10 mouse cellular contexts compared by ENCODE assay signal in genomic region chr17:46725273-46725672, GRCm38 (mm10). TPM values are rescaled to one million over a fixed set of nuclear protein-coding genes. Genes with fewer than 3 reads are reported as not detected.
DNase-seq lines count a peak whose midpoint lies in the region; ATAC-seq lines count a peak whose summit lies in the region.
"Had no signal": no experiment of that assay in that cellular context is flagged by ENCODE, and none has a peak within 500 bp of the region (broad histone marks: within the 10 kb centered on the region; RNA-seq: fewer than 3 reads in every experiment).

No protein-coding gene starts in this region.

- ATAC-seq in midbrain, embryonic 11.5 days (ENCODE audit: low FRiP score) = peak; percentile 54; the same call in 1 of the 2 replicates
- no peak for ATAC-seq in midbrain, embryonic 16.5 days
- 0 out of 2 replicates have a peak, but pooled peaks have one; percentile 23 for ATAC-seq in forebrain, embryonic 14.5 days

- DNase-seq in adrenal gland, postnatal 14 days = peak; percentile 58
- DNase-seq in adrenal gland, postnatal 36 days = no peak
- peak; percentile 82 for DNase-seq in midbrain, embryonic 11.5 days (ENCODE audit: low spot score, missing footprints)
- peak; percentile 58 for DNase-seq in forebrain, embryonic 14.5 days (ENCODE audit: low spot score)
- peak; percentile 54 for DNase-seq in mesoderm, embryonic 11.5 days (ENCODE audit: low read depth, low spot score)
- DNase-seq in urinary bladder, postnatal 36 days (ENCODE audit: low spot score in 2 of 2) = no peak
- DNase-seq in adrenal gland, postnatal 25 days = no peak

- H3K27ac ChIP-seq in midbrain, embryonic 11.5 days (ENCODE audit: low read depth, low read length) = no peak overlapping the region
- no peak overlapping the region for H3K27ac ChIP-seq in midbrain, embryonic 16.5 days (ENCODE audit: low read length)
- no peak overlapping the region for H3K27ac ChIP-seq in forebrain, embryonic 14.5 days (ENCODE audit: low read depth, low read length)
- H3K27ac ChIP-seq: stomach, embryonic 15.5 days had no signal

- H3K36me3 ChIP-seq in midbrain, embryonic 11.5 days (ENCODE audit: control insufficient read depth, insufficient read depth, low read length) = no peaks in the 10 kb centered on the region
- H3K36me3 ChIP-seq in midbrain, embryonic 16.5 days (ENCODE audit: control insufficient read depth, insufficient read depth, low read length) = peaks cover 6% of the 10 kb centered on the region; the same call in 1 of the 2 replicates
- peaks cover 22% of the 10 kb centered on the region for H3K36me3 ChIP-seq in forebrain, embryonic 14.5 days (ENCODE audit: control insufficient read depth, insufficient read depth, low read length)

- no peak overlapping the region for H3K4me3 ChIP-seq in midbrain, embryonic 11.5 days (ENCODE audit: low read depth, low read length)
- no peak overlapping the region for H3K4me3 ChIP-seq in midbrain, embryonic 16.5 days (ENCODE audit: low read depth, low read length)
- no peak overlapping the region for H3K4me3 ChIP-seq in forebrain, embryonic 14.5 days (ENCODE audit: low read depth, low read length)
- H3K4me3 ChIP-seq: stomach, embryonic 15.5 days had no signal

- no peak overlapping the region for H3K9ac ChIP-seq in midbrain, embryonic 11.5 days (ENCODE audit: low read length)
- no peak overlapping the region for H3K9ac ChIP-seq in midbrain, embryonic 16.5 days (ENCODE audit: low read depth, low read length)
- H3K9ac ChIP-seq in forebrain, embryonic 14.5 days (ENCODE audit: low read length) = no peak overlapping the region
- H3K9ac ChIP-seq: stomach, embryonic 15.5 days had no signal

- 46% methylated on average over 9 of the region's 9 CpGs for WGBS in midbrain, embryonic 11.5 days
- 44% methylated on average over 9 of the region's 9 CpGs for WGBS in midbrain, embryonic 16.5 days
- WGBS in forebrain, embryonic 14.5 days = 53% methylated on average over 9 of the region's 9 CpGs

- no peaks in the 10 kb centered on the region for H3K9me3 ChIP-seq in midbrain, embryonic 11.5 days (ENCODE audit: control insufficient read depth, low read length)
- no peaks in the 10 kb centered on the region for H3K9me3 ChIP-seq in midbrain, embryonic 16.5 days (replicated peaks; ENCODE audit: control insufficient read depth, low read length, poor library complexity, severe bottlenecking)
- no peaks in the 10 kb centered on the region for H3K9me3 ChIP-seq in forebrain, embryonic 14.5 days (replicated peaks; ENCODE audit: control insufficient read depth, low read length)
- H3K9me3 ChIP-seq: stomach, embryonic 15.5 days had no signal

- no peak overlapping the region for H3K4me2 ChIP-seq in midbrain, embryonic 11.5 days
- no peak overlapping the region for H3K4me2 ChIP-seq in midbrain, embryonic 16.5 days (ENCODE audit: low read length)
- H3K4me2 ChIP-seq in forebrain, embryonic 14.5 days (ENCODE audit: low read length) = no peak overlapping the region
- H3K4me2 ChIP-seq: stomach, embryonic 15.5 days had no signal

- no peaks in the 10 kb centered on the region for H3K4me1 ChIP-seq in midbrain, embryonic 11.5 days (ENCODE audit: control insufficient read depth, insufficient read depth, low read length)
- H3K4me1 ChIP-seq in midbrain, embryonic 16.5 days (ENCODE audit: control insufficient read depth, insufficient read depth, low read length) = no peaks in the 10 kb centered on the region
- no peaks in the 10 kb centered on the region for H3K4me1 ChIP-seq in forebrain, embryonic 14.5 days (ENCODE audit: control insufficient read depth, insufficient read depth, low read length)

- H3K27me3 ChIP-seq in midbrain, embryonic 11.5 days (ENCODE audit: control insufficient read depth, insufficient read depth, low read length) = peaks cover 3% of the 10 kb centered on the region
- H3K27me3 ChIP-seq in midbrain, embryonic 16.5 days (ENCODE audit: control insufficient read depth, insufficient read depth, low read depth, low read length) = peaks cover 2% of the 10 kb centered on the region; the same call in 1 of the 2 replicates
- peaks cover 6% of the 10 kb centered on the region; the same call in 1 of the 2 replicates for H3K27me3 ChIP-seq in forebrain, embryonic 14.5 days (replicated peaks; ENCODE audit: control insufficient read depth, insufficient read depth, low read length)
- H3K27me3 ChIP-seq: stomach, embryonic 15.5 days had no signal

RNA-seq across cellular contexts. Expression of gene Gnmt, which starts 3.7 kb away (rescaled TPM):
- 6.9 and 124 TPM in 2 replicates for total RNA-seq in adrenal gland, postnatal 14 days (2021)
- total RNA-seq in adrenal gland, postnatal 36 days (2021) = 1 to 10 TPM; 1.5 to 2.7 TPM
- 0.37 and 0.82 TPM in 2 replicates for polyA plus RNA-seq in midbrain, embryonic 11.5 days (2014; fragmentation: Nextera tagmentation; extraction: Ambion mirVana)
- polyA plus RNA-seq in midbrain, embryonic 16.5 days (2015; fragmentation: Nextera tagmentation; extraction: Ambion mirVana) = 0.68 and 0.83 TPM in 2 replicates
- 0.58 and 0.79 TPM in 2 replicates for polyA plus RNA-seq in forebrain, embryonic 14.5 days (2014; fragmentation: Nextera tagmentation; extraction: Ambion mirVana)
- total RNA-seq in adrenal gland, postnatal 25 days (2021) = 0.61 and 12.4 TPM in 2 replicates

RNA-seq across cellular contexts. Expression of gene Pex6, which starts 14.0 kb away (rescaled TPM):
- total RNA-seq in adrenal gland, postnatal 14 days (2021) = 70.2 and 72.3 TPM in 2 replicates
- 10 to 100 TPM; 59.3 to 64.9 TPM for total RNA-seq in adrenal gland, postnatal 36 days (2021)
- polyA plus RNA-seq in midbrain, embryonic 11.5 days (2014; fragmentation: Nextera tagmentation; extraction: Ambion mirVana) = 12.8 and 16.5 TPM in 2 replicates
- 22.6 and 22.7 TPM in 2 replicates for polyA plus RNA-seq in midbrain, embryonic 16.5 days (2015; fragmentation: Nextera tagmentation; extraction: Ambion mirVana)
- polyA plus RNA-seq in forebrain, embryonic 14.5 days (2014; fragmentation: Nextera tagmentation; extraction: Ambion mirVana) = 16.9 and 17.6 TPM in 2 replicates
- 60.6 and 68.6 TPM in 2 replicates for total RNA-seq in adrenal gland, postnatal 25 days (2021)

RNA-seq across cellular contexts. Expression of gene Ppp2r5d, which starts 20.4 kb away (rescaled TPM):
- 47.1 and 49.0 TPM in 2 replicates for total RNA-seq in adrenal gland, postnatal 14 days (2021)
- total RNA-seq in adrenal gland, postnatal 36 days (2021) = 10 to 100 TPM; 40.9 to 46.1 TPM
- polyA plus RNA-seq in midbrain, embryonic 11.5 days (2014; fragmentation: Nextera tagmentation; extraction: Ambion mirVana) = 106 and 110 TPM in 2 replicates
- 94.8 and 102 TPM in 2 replicates for polyA plus RNA-seq in midbrain, embryonic 16.5 days (2015; fragmentation: Nextera tagmentation; extraction: Ambion mirVana)
- polyA plus RNA-seq in forebrain, embryonic 14.5 days (2014; fragmentation: Nextera tagmentation; extraction: Ambion mirVana) = 73.9 and 78.0 TPM in 2 replicates
- 44.9 and 47.2 TPM in 2 replicates for total RNA-seq in adrenal gland, postnatal 25 days (2021)

RNA-seq across cellular contexts. Expression of gene Cnpy3, which starts 26.7 kb away (rescaled TPM):
- total RNA-seq in adrenal gland, postnatal 14 days (2021) = 41.0 and 43.1 TPM in 2 replicates
- total RNA-seq in adrenal gland, postnatal 36 days (2021) = 10 to 100 TPM; 49.9 to 55.6 TPM
- polyA plus RNA-seq in midbrain, embryonic 11.5 days (2014; fragmentation: Nextera tagmentation; extraction: Ambion mirVana) = 49.8 and 56.3 TPM in 2 replicates
- polyA plus RNA-seq in midbrain, embryonic 16.5 days (2015; fragmentation: Nextera tagmentation; extraction: Ambion mirVana) = 67.7 and 67.8 TPM in 2 replicates
- 54.1 and 57.5 TPM in 2 replicates for polyA plus RNA-seq in forebrain, embryonic 14.5 days (2014; fragmentation: Nextera tagmentation; extraction: Ambion mirVana)
- total RNA-seq in adrenal gland, postnatal 25 days (2021) = 50.0 and 64.6 TPM in 2 replicates

RNA-seq across cellular contexts. Expression of gene Ptcra, which starts 38.2 kb away (rescaled TPM):
- total RNA-seq in adrenal gland, postnatal 14 days (2021) = 0.33 TPM in 1 of 2 replicates, not detected in the other
- total RNA-seq in adrenal gland, postnatal 36 days (2021) = not detected
- 0.48 and 0.70 TPM in 2 replicates for polyA plus RNA-seq in midbrain, embryonic 11.5 days (2014; fragmentation: Nextera tagmentation; extraction: Ambion mirVana)
- not detected in 2 replicates for polyA plus RNA-seq in midbrain, embryonic 16.5 days (2015; fragmentation: Nextera tagmentation; extraction: Ambion mirVana)
- polyA plus RNA-seq in forebrain, embryonic 14.5 days (2014; fragmentation: Nextera tagmentation; extraction: Ambion mirVana) = 0.22 TPM in 1 of 2 replicates, not detected in the other
- total RNA-seq in adrenal gland, postnatal 25 days (2021) = not detected in 2 replicates
- total RNA-seq: layer of hippocampus, postnatal 10 days had no signal

Comparison
In these comparisons a context has a peak if more than half of its experiments do, and no peak if none do; other contexts are left out.
1. DNase-seq: peak in adrenal gland, postnatal 14 days (single experiment), midbrain, embryonic 11.5 days (single experiment), forebrain, embryonic 14.5 days (single experiment) and mesoderm, embryonic 11.5 days (single experiment); none in adrenal gland, postnatal 36 days (0 of 2), urinary bladder, postnatal 36 days (0 of 2) and adrenal gland, postnatal 25 days (single experiment).